ENCODE assay signal across 28 mouse cellular contexts in the genomic region with DNA sequence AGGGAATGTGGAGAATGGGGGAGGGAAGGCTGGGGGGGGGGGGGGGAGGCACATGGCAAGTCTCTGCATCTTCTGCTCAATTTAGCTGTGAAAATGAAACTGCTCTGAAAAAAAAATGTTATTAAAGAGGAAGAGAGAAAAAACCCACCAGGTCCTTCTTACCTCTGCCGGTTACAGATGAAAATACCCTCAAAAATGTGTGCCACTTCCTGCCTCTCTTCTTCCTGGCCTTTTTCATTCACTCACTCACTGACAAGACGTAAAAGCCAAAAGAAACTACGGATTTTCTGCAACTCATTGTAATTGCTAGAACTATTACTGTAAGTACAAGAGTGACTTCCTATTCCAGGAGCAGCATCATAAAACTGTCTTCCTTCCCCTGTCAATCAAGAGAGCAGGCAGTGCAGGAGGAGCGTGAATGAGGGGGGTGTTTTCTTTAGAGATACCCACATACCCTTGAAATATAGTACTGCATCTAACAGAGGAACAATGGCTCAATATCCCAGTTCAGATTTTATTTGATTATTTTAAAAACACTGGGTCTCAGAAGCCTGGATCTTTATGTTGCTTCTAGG. TPM values are rescaled to one million over a fixed set of nuclear protein-coding genes. Genes with fewer than 3 reads are reported as not detected.
DNase-seq lines count a peak whose midpoint lies in the region; ATAC-seq and TF ChIP-seq lines count a peak whose summit lies in the region.
"Had no signal": no experiment of that assay in that cellular context is flagged by ENCODE, and none has a peak within 500 bp of the region (broad histone marks: within the 10 kb centered on the region; RNA-seq: fewer than 3 reads in every experiment).

No protein-coding gene starts in this region.

- no peak for TF ChIP-seq POLR2A in bone marrow macrophage, adult 2 months (IDR thresholded peaks at IDR 0.05; ENCODE audit: borderline replicate concordance, low read depth, low read length)

- no peak for DNase-seq in forebrain, postnatal 0 days
- no peak for DNase-seq in forebrain, embryonic 11.5 days (ENCODE audit: low spot score)
- DNase-seq in A20 (ENCODE audit: low read depth, low spot score): peak; percentile 71
- DNase-seq in hindbrain, embryonic 11.5 days (ENCODE audit: low spot score): no peak
- DNase-seq: cerebellum, adult 11-12 months; cerebellum, postnatal 14 days; heart, adult 18-20 months; heart, postnatal 36 days; kidney, adult 8-10 months; kidney, postnatal 10 days; left cerebral cortex, postnatal 4 days; lung, postnatal 4 days; midbrain, embryonic 14.5 days; retina, postnatal 1 day; right cerebral cortex, postnatal 25 days; spleen, adult 18-20 months; thymus, postnatal 4 days had no signal

- H3K4me1 ChIP-seq in forebrain, postnatal 0 days (ENCODE audit: insufficient read depth): peaks cover 15% of the 10 kb centered on the region; the same call in 1 of the 2 replicates
- no peaks in the 10 kb centered on the region for H3K4me1 ChIP-seq in forebrain, embryonic 11.5 days (replicated peaks; ENCODE audit: control insufficient read depth, insufficient read depth, low read length)
- H3K4me1 ChIP-seq in bone marrow macrophage, adult 2 months (ENCODE audit: control insufficient read depth, insufficient read depth, low read length): peaks cover 14% of the 10 kb centered on the region
- peaks cover 25% of the 10 kb centered on the region for H3K4me1 ChIP-seq in megakaryocyte, embryonic 14.5 days
- H3K4me1 ChIP-seq in heart, embryonic 12.5 days (replicated peaks): 0 out of 2 replicates have a peak, but pooled peaks cover 4% of the 10 kb centered on the region
- H3K4me1 ChIP-seq in hindbrain, embryonic 16.5 days (ENCODE audit: control insufficient read depth, insufficient read depth, low read depth, low read length): peaks cover 21% of the 10 kb centered on the region
- H3K4me1 ChIP-seq in hindbrain, embryonic 11.5 days (replicated peaks; ENCODE audit: control insufficient read depth, insufficient read depth, low read length): 0 out of 2 replicates have a peak, but pooled peaks cover 3% of the 10 kb centered on the region
- H3K4me1 ChIP-seq: heart, embryonic 15.5 days; intestine, embryonic 15.5 days; liver, embryonic 15.5 days; stomach, embryonic 15.5 days had no signal

- no peak for TF ChIP-seq CTCF in forebrain, postnatal 0 days (IDR thresholded peaks at IDR 0.05; ENCODE audit: low read depth)
- no peak for TF ChIP-seq CTCF in bone marrow macrophage, adult 2 months (IDR thresholded peaks at IDR 0.05; ENCODE audit: low read depth, low read length)

- no peak overlapping the region for H3K27ac ChIP-seq in forebrain, postnatal 0 days (ENCODE audit: low read depth, low read length)
- H3K27ac ChIP-seq in forebrain, embryonic 11.5 days (ENCODE audit: low read depth, low read length): no peak overlapping the region
- peak overlapping the region; percentile 28; the same call in 1 of the 2 replicates for H3K27ac ChIP-seq in bone marrow macrophage, adult 2 months (ENCODE audit: insufficient read depth, low read depth, low read length)
- H3K27ac ChIP-seq in heart, embryonic 12.5 days (ENCODE audit: poor library complexity, severe bottlenecking): no peak overlapping the region
- H3K27ac ChIP-seq in hindbrain, embryonic 16.5 days (ENCODE audit: low read depth, low read length): no peak overlapping the region
- no peak overlapping the region for H3K27ac ChIP-seq in hindbrain, embryonic 11.5 days (ENCODE audit: low read depth, low read length)
- H3K27ac ChIP-seq: embryonic facial prominence, embryonic 12.5 days; heart, embryonic 15.5 days; hindbrain, embryonic 15.5 days; intestine, embryonic 15.5 days; limb, embryonic 15.5 days; liver, embryonic 15.5 days; stomach, embryonic 15.5 days had no signal

- WGBS in forebrain, postnatal 0 days: 48% methylated on average over 4 of the region's 4 CpGs
- WGBS in forebrain, embryonic 11.5 days: 87% methylated on average over 4 of the region's 4 CpGs
- 68% methylated on average over 4 of the region's 4 CpGs for WGBS in heart, embryonic 12.5 days
- 60% methylated on average over 4 of the region's 4 CpGs for WGBS in hindbrain, embryonic 16.5 days
- WGBS in hindbrain, embryonic 11.5 days: 92% methylated on average over 4 of the region's 4 CpGs

- H3K9ac ChIP-seq in forebrain, postnatal 0 days: no peak overlapping the region
- no peak overlapping the region for H3K9ac ChIP-seq in forebrain, embryonic 11.5 days (ENCODE audit: low read length)
- H3K9ac ChIP-seq in heart, embryonic 12.5 days: no peak overlapping the region
- H3K9ac ChIP-seq in hindbrain, embryonic 16.5 days (ENCODE audit: low read depth, low read length): no peak overlapping the region
- H3K9ac ChIP-seq in hindbrain, embryonic 11.5 days (ENCODE audit: low read depth, low read length): no peak overlapping the region
- H3K9ac ChIP-seq: embryonic facial prominence, embryonic 12.5 days; heart, embryonic 15.5 days; hindbrain, embryonic 15.5 days; intestine, embryonic 15.5 days; limb, embryonic 15.5 days; liver, embryonic 15.5 days; stomach, embryonic 15.5 days had no signal

- H3K4me2 ChIP-seq in forebrain, postnatal 0 days (ENCODE audit: low read depth): no peak overlapping the region
- H3K4me2 ChIP-seq in forebrain, embryonic 11.5 days (ENCODE audit: low read depth, low read length, severe bottlenecking): no peak overlapping the region
- H3K4me2 ChIP-seq in heart, embryonic 12.5 days: no peak overlapping the region
- no peak overlapping the region for H3K4me2 ChIP-seq in hindbrain, embryonic 16.5 days (ENCODE audit: low read length)
- no peak overlapping the region for H3K4me2 ChIP-seq in hindbrain, embryonic 11.5 days (replicated peaks; ENCODE audit: low read depth, low read length)
- H3K4me2 ChIP-seq: embryonic facial prominence, embryonic 12.5 days; heart, embryonic 15.5 days; hindbrain, embryonic 15.5 days; intestine, embryonic 15.5 days; limb, embryonic 15.5 days; liver, embryonic 15.5 days; stomach, embryonic 15.5 days had no signal

- no peaks in the 10 kb centered on the region for H3K27me3 ChIP-seq in forebrain, postnatal 0 days (ENCODE audit: insufficient read depth, low read length)
- no peaks in the 10 kb centered on the region for H3K27me3 ChIP-seq in forebrain, embryonic 11.5 days (ENCODE audit: control insufficient read depth, insufficient read depth, low read length)
- H3K27me3 ChIP-seq in megakaryocyte, embryonic 14.5 days (replicated peaks): no peaks in the 10 kb centered on the region
- H3K27me3 ChIP-seq in heart, embryonic 12.5 days (replicated peaks): no peaks in the 10 kb centered on the region
- no peaks in the 10 kb centered on the region for H3K27me3 ChIP-seq in hindbrain, embryonic 16.5 days (replicated peaks; ENCODE audit: control insufficient read depth, insufficient read depth, low read length)
- H3K27me3 ChIP-seq in hindbrain, embryonic 11.5 days (ENCODE audit: control insufficient read depth, insufficient read depth, low read length): no peaks in the 10 kb centered on the region
- H3K27me3 ChIP-seq: embryonic facial prominence, embryonic 12.5 days; heart, embryonic 15.5 days; hindbrain, embryonic 15.5 days; intestine, embryonic 15.5 days; limb, embryonic 15.5 days; liver, embryonic 15.5 days; stomach, embryonic 15.5 days had no signal

- H3K9me3 ChIP-seq in forebrain, postnatal 0 days (ENCODE audit: low read length): no peaks in the 10 kb centered on the region
- no peaks in the 10 kb centered on the region for H3K9me3 ChIP-seq in forebrain, embryonic 11.5 days (ENCODE audit: control insufficient read depth, low read length)
- no peaks in the 10 kb centered on the region for H3K9me3 ChIP-seq in megakaryocyte, embryonic 14.5 days
- no peaks in the 10 kb centered on the region for H3K9me3 ChIP-seq in heart, embryonic 12.5 days (replicated peaks)
- H3K9me3 ChIP-seq in hindbrain, embryonic 16.5 days (ENCODE audit: control insufficient read depth, low read length): no peaks in the 10 kb centered on the region
- no peaks in the 10 kb centered on the region for H3K9me3 ChIP-seq in hindbrain, embryonic 11.5 days (ENCODE audit: control insufficient read depth, low read length)
- H3K9me3 ChIP-seq: embryonic facial prominence, embryonic 12.5 days; heart, embryonic 15.5 days; hindbrain, embryonic 15.5 days; intestine, embryonic 15.5 days; limb, embryonic 15.5 days; liver, embryonic 15.5 days; stomach, embryonic 15.5 days had no signal

- peaks cover 17% of the 10 kb centered on the region for H3K36me3 ChIP-seq in forebrain, postnatal 0 days (ENCODE audit: insufficient read depth)
- no peaks in the 10 kb centered on the region; the same call in 1 of the 2 replicates for H3K36me3 ChIP-seq in forebrain, embryonic 11.5 days (ENCODE audit: control insufficient read depth, insufficient read depth, low read length)
- peaks cover 4% of the 10 kb centered on the region for H3K36me3 ChIP-seq in megakaryocyte, embryonic 14.5 days (replicated peaks; ENCODE audit: low read length)
- no peaks in the 10 kb centered on the region for H3K36me3 ChIP-seq in heart, embryonic 12.5 days
- peaks cover 3% of the 10 kb centered on the region; the same call in 1 of the 2 replicates for H3K36me3 ChIP-seq in hindbrain, embryonic 16.5 days (ENCODE audit: control insufficient read depth, insufficient read depth, low read length)
- H3K36me3 ChIP-seq in hindbrain, embryonic 11.5 days (ENCODE audit: control insufficient read depth, insufficient read depth, low read length): no peaks in the 10 kb centered on the region
- H3K36me3 ChIP-seq: heart, embryonic 15.5 days; intestine, embryonic 15.5 days; limb, embryonic 15.5 days; liver, embryonic 15.5 days; stomach, embryonic 15.5 days had no signal

- ATAC-seq in forebrain, postnatal 0 days: 0 out of 2 replicates have a peak, but pooled peaks have one; percentile 34
- no peak for ATAC-seq in forebrain, embryonic 11.5 days (replicated peaks; ENCODE audit: low FRiP score)
- no peak for ATAC-seq in heart, embryonic 12.5 days (ENCODE audit: insufficient number of reproducible peaks, low FRiP score)
- ATAC-seq in hindbrain, embryonic 16.5 days: no peak
- no peak for ATAC-seq in hindbrain, embryonic 11.5 days (ENCODE audit: low FRiP score)
- ATAC-seq: intestine, embryonic 15.5 days had no signal

- no peak overlapping the region for H3K4me3 ChIP-seq in forebrain, postnatal 0 days (ENCODE audit: low read depth, low read length)
- no peak overlapping the region for H3K4me3 ChIP-seq in forebrain, embryonic 11.5 days (ENCODE audit: low read depth, low read length)
- peak overlapping the region; percentile 37 for H3K4me3 ChIP-seq in bone marrow macrophage, adult 2 months (ENCODE audit: insufficient read depth, low read length)
- peak overlapping the region; percentile 82 for H3K4me3 ChIP-seq in megakaryocyte, embryonic 14.5 days (replicated peaks)
- no peak overlapping the region for H3K4me3 ChIP-seq in heart, embryonic 12.5 days
- no peak overlapping the region for H3K4me3 ChIP-seq in hindbrain, embryonic 16.5 days (ENCODE audit: low read length)
- no peak overlapping the region for H3K4me3 ChIP-seq in hindbrain, embryonic 11.5 days (ENCODE audit: low read depth, low read length)
- H3K4me3 ChIP-seq: embryonic facial prominence, embryonic 12.5 days; heart, embryonic 15.5 days; hindbrain, embryonic 15.5 days; intestine, embryonic 15.5 days; limb, embryonic 15.5 days; liver, embryonic 15.5 days; stomach, embryonic 15.5 days had no signal

RNA-seq across cellular contexts. Expression of gene Basp1, which starts 21.0 kb away (rescaled TPM):
- total RNA-seq in forebrain, postnatal 0 days (2014; rRNA removed): 1,159 and 1,218 TPM in 2 replicates
- polyA plus RNA-seq in forebrain, postnatal 0 days (2015; fragmentation: Nextera tagmentation; extraction: Ambion mirVana): 485 and 513 TPM in 2 replicates
- 139 and 181 TPM in 2 replicates for polyA plus RNA-seq in forebrain, embryonic 11.5 days (2014; fragmentation: Nextera tagmentation; extraction: Ambion mirVana)
- polyA plus RNA-seq in bone marrow macrophage, adult 2 months (2012; ENCODE audit: insufficient read depth, insufficient read length, missing spikeins): 237 and 240 TPM in 2 replicates
- polyA plus RNA-seq in megakaryocyte, embryonic 14.5 days (2012; ENCODE audit: insufficient read depth, low replicate concordance): 25.1 and 45.9 TPM in 2 replicates
- polyA plus RNA-seq in heart, embryonic 12.5 days (2016; fragmentation: Nextera tagmentation; extraction: Ambion mirVana): 18.4 and 18.6 TPM in 2 replicates
- 148 and 150 TPM in 2 replicates for polyA plus RNA-seq in hindbrain, embryonic 16.5 days (2015; fragmentation: Nextera tagmentation; extraction: Ambion mirVana)
- 130 and 214 TPM in 2 replicates for polyA plus RNA-seq in hindbrain, embryonic 11.5 days (2014; fragmentation: Nextera tagmentation; extraction: Ambion mirVana)

Comparison
In these comparisons a context has a peak if more than half of its experiments do, and no peak if none do; other contexts are left out.
1. H3K4me3 ChIP-seq: peak in bone marrow macrophage, adult 2 months (single experiment) and megakaryocyte, embryonic 14.5 days (single experiment); none in forebrain, postnatal 0 days (single experiment), forebrain, embryonic 11.5 days (single experiment), heart, embryonic 12.5 days (single experiment), hindbrain, embryonic 16.5 days (single experiment) and hindbrain, embryonic 11.5 days (single experiment).